Mouse (Mus musculus): ENCODE data around the gene Il6ra.

- no peak for TF ChIP-seq POLR2A (IDR thresholded peaks at IDR 0.05; ENCODE audit: control insufficient read depth, extremely low read depth, insufficient read depth, low read length, poor library complexity)
- no peak for TF ChIP-seq CTCF (IDR thresholded peaks at IDR 0.05; ENCODE audit: borderline replicate concordance, control insufficient read depth, extremely low read depth, insufficient read depth, low read length, poor library complexity)
These were observed 29.9 kb upstream of the Il6ra start for GRCm38 (mm10) chr3:89942894-89943293.
